Mouse (Mus musculus): Measurements from ENCODE around the gene Dnase2a. TPM values are rescaled to one million over a fixed set of nuclear protein-coding genes. Genes with fewer than 3 reads are reported as not detected.
"Not testable (repeated sequence)": the region's sequence is repeated elsewhere in the genome, so short reads cannot be mapped to it uniquely, and the experiment has no call there.

Gene Dnase2a
- polyA plus RNA-seq, 1 experiment from 2014 or later = 12.7 TPM

GRCm38 (mm10) chr8:84902367-84902919, 5.9 kb upstream of the Dnase2a start:
- Histone ChIP-seq H3K9me3 (ENCODE audit: control insufficient read depth, low read length) (no peaks in the 10 kb centered on the region), H3K4me1 (replicated peaks; ENCODE audit: control insufficient read depth, insufficient read depth, low read length) (peaks cover 32% of the 10 kb centered on the region), H3K4me3 (ENCODE audit: low read depth, low read length) (peak overlapping the region; percentile 93), H3K27me3 (replicated peaks; ENCODE audit: control insufficient read depth, insufficient read depth, low read length) (no peaks in the 10 kb centered on the region), H3K4me2 (peak overlapping the region; percentile 96), H3K9ac (ENCODE audit: low read depth, low read length) (peak overlapping the region; percentile 99), H3K27ac (ENCODE audit: low read depth, low read length) (peak overlapping the region; percentile 99), H3K36me3 (ENCODE audit: control insufficient read depth, insufficient read depth, low read length) (peaks cover 12% of the 10 kb centered on the region; the same call in 1 of the 2 replicates)
- 2% methylated on average over 24 of the region's 24 CpGs for WGBS
- ATAC-seq (replicated peaks; ENCODE audit: low FRiP score) = 0 out of 2 replicates have a peak, but pooled peaks have one; percentile 4
- DNase-seq (ENCODE audit: low spot score) = no peak

- Histone ChIP-seq H3K9me3 (ENCODE audit: control insufficient read depth, low read length) (no peaks in the 10 kb centered on the region), H3K9ac (ENCODE audit: low read depth, low read length) (peak overlapping the region; percentile 99), H3K4me2 (peak overlapping the region; percentile 96), H3K27me3 (replicated peaks; ENCODE audit: control insufficient read depth, insufficient read depth, low read length) (no peaks in the 10 kb centered on the region), H3K27ac (ENCODE audit: low read depth, low read length) (peak overlapping the region; percentile 99), H3K4me3 (ENCODE audit: low read depth, low read length) (peak overlapping the region; percentile 93), H3K36me3 (ENCODE audit: control insufficient read depth, insufficient read depth, low read length) (peaks cover 12% of the 10 kb centered on the region; the same call in 1 of the 2 replicates), H3K4me1 (replicated peaks; ENCODE audit: control insufficient read depth, insufficient read depth, low read length) (peaks cover 32% of the 10 kb centered on the region)
- peak; percentile 88 for DNase-seq (ENCODE audit: low spot score)
- ATAC-seq (replicated peaks; ENCODE audit: low FRiP score) = peak; percentile 70
- under 1% methylated on average over 67 of the region's 68 CpGs for WGBS
Measured at GRCm38 (mm10) chr8:84902920-84903661, 5.3 kb upstream of the Dnase2a start.

- peak overlapping the region; percentile 93 for H3K4me3 ChIP-seq (ENCODE audit: low read depth, low read length)
- peaks cover 34% of the 10 kb centered on the region for H3K4me1 ChIP-seq (replicated peaks; ENCODE audit: control insufficient read depth, insufficient read depth, low read length)
- 85% methylated on average over 7 of the region's 7 CpGs for WGBS
- no peaks in the 10 kb centered on the region for H3K9me3 ChIP-seq (ENCODE audit: control insufficient read depth, low read length)
- no peak overlapping the region for H3K9ac ChIP-seq (ENCODE audit: low read depth, low read length)
- H3K27ac ChIP-seq (ENCODE audit: low read depth, low read length) = no peak overlapping the region
- no peak for DNase-seq (ENCODE audit: low spot score)
- peak overlapping the region; percentile 96 for H3K4me2 ChIP-seq
- peaks cover 4% of the 10 kb centered on the region; the same call in 1 of the 2 replicates for H3K27me3 ChIP-seq (replicated peaks; ENCODE audit: control insufficient read depth, insufficient read depth, low read length)
- no peak for ATAC-seq (replicated peaks; ENCODE audit: low FRiP score)
- peaks cover 12% of the 10 kb centered on the region; the same call in 1 of the 2 replicates for H3K36me3 ChIP-seq (ENCODE audit: control insufficient read depth, insufficient read depth, low read length)
Measured at GRCm38 (mm10) chr8:84904351-84904750, 4.0 kb upstream of the Dnase2a start.

GRCm38 (mm10) chr8:84907037-84907436, 1.3 kb upstream of the Dnase2a start:
- DNase-seq (ENCODE audit: low spot score) = no peak
- Histone ChIP-seq H3K9ac (ENCODE audit: low read depth, low read length) (no peak overlapping the region), H3K36me3 (ENCODE audit: control insufficient read depth, insufficient read depth, low read length) (peaks cover 12% of the 10 kb centered on the region; the same call in 1 of the 2 replicates), H3K4me2 (no peak overlapping the region), H3K9me3 (ENCODE audit: control insufficient read depth, low read length) (no peaks in the 10 kb centered on the region), H3K27me3 (replicated peaks; ENCODE audit: control insufficient read depth, insufficient read depth, low read length) (peaks cover 20% of the 10 kb centered on the region), H3K4me1 (replicated peaks; ENCODE audit: control insufficient read depth, insufficient read depth, low read length) (peaks cover 22% of the 10 kb centered on the region), H3K27ac (ENCODE audit: low read depth, low read length) (no peak overlapping the region), H3K4me3 (ENCODE audit: low read depth, low read length) (no peak overlapping the region)
- WGBS = 88% methylated on average over 9 of the region's 9 CpGs
- no peak for ATAC-seq (replicated peaks; ENCODE audit: low FRiP score)

- Histone ChIP-seq H3K27me3 (replicated peaks; ENCODE audit: control insufficient read depth, insufficient read depth, low read length) (peaks cover 25% of the 10 kb centered on the region), H3K4me1 (replicated peaks; ENCODE audit: control insufficient read depth, insufficient read depth, low read length) (peaks cover 26% of the 10 kb centered on the region), H3K4me3 (ENCODE audit: low read depth, low read length) (no peak overlapping the region), H3K9me3 (ENCODE audit: control insufficient read depth, low read length) (no peaks in the 10 kb centered on the region), H3K4me2 (no peak overlapping the region; the same call in 1 of the 2 replicates), H3K27ac (ENCODE audit: low read depth, low read length) (no peak overlapping the region; the same call in 1 of the 2 replicates), H3K9ac (ENCODE audit: low read depth, low read length) (no peak overlapping the region), H3K36me3 (ENCODE audit: control insufficient read depth, insufficient read depth, low read length) (peaks cover 12% of the 10 kb centered on the region; the same call in 1 of the 2 replicates)
- DNase-seq (ENCODE audit: low spot score) (no peak), ATAC-seq (replicated peaks; ENCODE audit: low FRiP score) (no peak)
- 63% methylated on average over 8 of the region's 8 CpGs for WGBS
Measured at GRCm38 (mm10) chr8:84907493-84907892, 867 bp upstream of the Dnase2a start.

- DNase-seq (ENCODE audit: low spot score); H3K9ac ChIP-seq (ENCODE audit: low read depth, low read length); H3K9me3 ChIP-seq (ENCODE audit: control insufficient read depth, low read length): not testable (repeated sequence)
- peaks cover 31% of the 10 kb centered on the region for H3K4me1 ChIP-seq (replicated peaks; ENCODE audit: control insufficient read depth, insufficient read depth, low read length)
- WGBS = 30% methylated on average over 6 of the region's 7 CpGs
- ATAC-seq (replicated peaks; ENCODE audit: low FRiP score) = peak; percentile 19; the same call in 1 of the 2 replicates
- peaks cover 30% of the 10 kb centered on the region for H3K27me3 ChIP-seq (replicated peaks; ENCODE audit: control insufficient read depth, insufficient read depth, low read length)
- peak overlapping the region; percentile 66 for H3K4me3 ChIP-seq (ENCODE audit: low read depth, low read length)
- H3K4me2 ChIP-seq = peak overlapping the region; percentile 94
- H3K36me3 ChIP-seq (ENCODE audit: control insufficient read depth, insufficient read depth, low read length) = peaks cover 12% of the 10 kb centered on the region; the same call in 1 of the 2 replicates
- H3K27ac ChIP-seq (ENCODE audit: low read depth, low read length) = peak overlapping the region; percentile 51
Measured at GRCm38 (mm10) chr8:84907979-84908378, 381 bp upstream of the Dnase2a start.

GRCm38 (mm10) chr8:84909162-84909767, 905 bp downstream of the Dnase2a start:
- Histone ChIP-seq H3K27ac (ENCODE audit: low read depth, low read length) (peak overlapping the region; percentile 66), H3K4me1 (replicated peaks; ENCODE audit: control insufficient read depth, insufficient read depth, low read length) (peaks cover 26% of the 10 kb centered on the region), H3K4me2 (peak overlapping the region; percentile 94), H3K36me3 (ENCODE audit: control insufficient read depth, insufficient read depth, low read length) (peaks cover 11% of the 10 kb centered on the region; the same call in 1 of the 2 replicates), H3K9ac (ENCODE audit: low read depth, low read length) (peak overlapping the region; percentile 86), H3K4me3 (ENCODE audit: low read depth, low read length) (peak overlapping the region; percentile 66), H3K9me3 (ENCODE audit: control insufficient read depth, low read length) (no peaks in the 10 kb centered on the region), H3K27me3 (replicated peaks; ENCODE audit: control insufficient read depth, insufficient read depth, low read length) (peaks cover 32% of the 10 kb centered on the region)
- ATAC-seq (replicated peaks; ENCODE audit: low FRiP score) (no peak), DNase-seq (ENCODE audit: low spot score) (no peak)
- WGBS = 47% methylated on average over 20 of the region's 20 CpGs

GRCm38 (mm10) chr8:84909949-84910348, 1.6 kb downstream of the Dnase2a start:
- Histone ChIP-seq H3K27ac (ENCODE audit: low read depth, low read length) (no peak overlapping the region), H3K4me2 (peak overlapping the region; percentile 94)
- DNase-seq (ENCODE audit: low spot score) = no peak

More at GRCm38 (mm10) chr8:84909949-84910348, 1.6 kb downstream of the Dnase2a start:
- H3K9me3 ChIP-seq (ENCODE audit: control insufficient read depth, low read length) = no peaks in the 10 kb centered on the region
- H3K9ac ChIP-seq (ENCODE audit: low read depth, low read length) = no peak overlapping the region; the same call in 1 of the 2 replicates
- peaks cover 6% of the 10 kb centered on the region; the same call in 1 of the 2 replicates for H3K36me3 ChIP-seq (ENCODE audit: control insufficient read depth, insufficient read depth, low read length)
- H3K4me1 ChIP-seq (replicated peaks; ENCODE audit: control insufficient read depth, insufficient read depth, low read length) = peaks cover 26% of the 10 kb centered on the region
- H3K27me3 ChIP-seq (replicated peaks; ENCODE audit: control insufficient read depth, insufficient read depth, low read length) = peaks cover 32% of the 10 kb centered on the region
- no peak for ATAC-seq (replicated peaks; ENCODE audit: low FRiP score)
- H3K4me3 ChIP-seq (ENCODE audit: low read depth, low read length) = peak overlapping the region; percentile 66
- 73% methylated on average over 5 of the region's 5 CpGs for WGBS
